In the genomic region with DNA sequence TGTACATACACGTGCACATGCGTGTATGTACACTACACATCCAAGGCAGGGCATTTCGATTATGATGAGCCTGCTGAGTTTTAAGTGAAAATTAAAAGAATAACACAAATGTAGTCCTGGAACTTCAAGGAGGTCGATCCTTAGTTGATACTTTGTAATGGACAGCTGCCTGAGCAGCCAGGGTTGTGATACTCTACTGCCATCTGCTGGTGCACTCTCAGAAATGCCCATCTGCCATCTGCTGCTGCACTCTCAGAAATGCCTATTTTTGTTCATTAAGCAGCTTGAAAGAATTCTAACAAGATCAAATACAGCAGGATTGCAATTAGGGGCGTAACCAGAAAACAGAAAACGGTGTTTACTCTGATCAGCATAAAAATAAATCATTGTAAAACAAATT, we compare ENCODE assay signal across 8 mouse cellular contexts.
A peak's percentile ranks its signal among the peaks of the same experiment; 100 is the strongest.
DNase-seq lines count a peak whose midpoint lies in the region; ATAC-seq lines count a peak whose summit lies in the region.

No protein-coding gene starts in this region.

- H3K9ac ChIP-seq in hindbrain, embryonic 13.5 days = no peak overlapping the region
- H3K9ac ChIP-seq in neural tube, embryonic 11.5 days (ENCODE audit: low read length) = no peak overlapping the region

- H3K4me1 ChIP-seq in hindbrain, embryonic 13.5 days (replicated peaks) = no peaks in the 10 kb centered on the region
- no peaks in the 10 kb centered on the region for H3K4me1 ChIP-seq in neural tube, embryonic 11.5 days (ENCODE audit: control insufficient read depth, insufficient read depth, low read length)

- no peak overlapping the region for H3K4me3 ChIP-seq in hindbrain, embryonic 13.5 days
- no peak overlapping the region for H3K4me3 ChIP-seq in neural tube, embryonic 11.5 days (ENCODE audit: low read depth, low read length)

- DNase-seq in heart, postnatal 4 days = peak; percentile 36
- no peak for DNase-seq in heart, postnatal 25 days (ENCODE audit: low spot score)
- peak; percentile 2 for DNase-seq in MEL-GATA-1-ER (ENCODE audit: extremely low read depth, low read depth)
- peak; percentile 74 for DNase-seq in embryo, embryonic 10.5 days (ENCODE audit: low spot score)
- DNase-seq in left cerebral cortex, postnatal 10 days (ENCODE audit: extremely low spot score in 1 of 2, low spot score in 2 of 2) = peak; percentile 39
- DNase-seq in neural tube, embryonic 11.5 days (ENCODE audit: low spot score) = peak; percentile 66
- no peak for DNase-seq in spleen, postnatal 4 days (ENCODE audit: low spot score in 2 of 2)

- H3K36me3 ChIP-seq in hindbrain, embryonic 13.5 days = no peaks in the 10 kb centered on the region
- H3K36me3 ChIP-seq in neural tube, embryonic 11.5 days (ENCODE audit: control insufficient read depth, insufficient read depth, low read length) = no peaks in the 10 kb centered on the region

- WGBS in hindbrain, embryonic 13.5 days = 35% methylated on average over 6 of the region's 6 CpGs
- WGBS in neural tube, embryonic 11.5 days = 32% methylated on average over 6 of the region's 6 CpGs

- no peak overlapping the region for H3K4me2 ChIP-seq in hindbrain, embryonic 13.5 days
- H3K4me2 ChIP-seq in neural tube, embryonic 11.5 days (ENCODE audit: low read depth) = no peak overlapping the region

- intact Hi-C loops in heart, postnatal 25 days (cut with DNase I) = no loop called here
- intact Hi-C loops in left cerebral cortex, postnatal 10 days (cut with DNase I) = no loop called here

- no peak overlapping the region for H3K27ac ChIP-seq in hindbrain, embryonic 13.5 days
- no peak overlapping the region for H3K27ac ChIP-seq in neural tube, embryonic 11.5 days (ENCODE audit: low read depth, low read length)

- 0 out of 2 replicates have a peak, but pooled peaks have one; percentile 67 for ATAC-seq in hindbrain, embryonic 13.5 days (ENCODE audit: low FRiP score)
- ATAC-seq in neural tube, embryonic 11.5 days (ENCODE audit: insufficient read depth, low FRiP score, low TSS enrichment) = peak; percentile 72

- H3K9me3 ChIP-seq in hindbrain, embryonic 13.5 days = no peaks in the 10 kb centered on the region
- no peaks in the 10 kb centered on the region for H3K9me3 ChIP-seq in neural tube, embryonic 11.5 days (ENCODE audit: control insufficient read depth, low read length)

- H3K27me3 ChIP-seq in hindbrain, embryonic 13.5 days = no peaks in the 10 kb centered on the region
- no peaks in the 10 kb centered on the region for H3K27me3 ChIP-seq in neural tube, embryonic 11.5 days (ENCODE audit: control insufficient read depth, insufficient read depth, low read length)

Comparison
In these comparisons a context has a peak if more than half of its experiments do, and no peak if none do; other contexts are left out.
1. DNase-seq: peak in heart, postnatal 4 days (single experiment), MEL-GATA-1-ER (single experiment), embryo, embryonic 10.5 days (single experiment), left cerebral cortex, postnatal 10 days (2 of 2) and neural tube, embryonic 11.5 days (single experiment); none in heart, postnatal 25 days (single experiment) and spleen, postnatal 4 days (0 of 2).